Mouse (Mus musculus) cerebellum, adult 9-10 months (tissue): ENCODE measurements around the gene Lats1.
"Not testable (repeated sequence)": the region's sequence is repeated elsewhere in the genome, so short reads cannot be mapped to it uniquely, and the experiment has no call there.

Source experiments
- DNase-seq: peaks from one replicate; pipeline ENCODE4 v3.0.0; 2022

Lats1 gene

DNA sequence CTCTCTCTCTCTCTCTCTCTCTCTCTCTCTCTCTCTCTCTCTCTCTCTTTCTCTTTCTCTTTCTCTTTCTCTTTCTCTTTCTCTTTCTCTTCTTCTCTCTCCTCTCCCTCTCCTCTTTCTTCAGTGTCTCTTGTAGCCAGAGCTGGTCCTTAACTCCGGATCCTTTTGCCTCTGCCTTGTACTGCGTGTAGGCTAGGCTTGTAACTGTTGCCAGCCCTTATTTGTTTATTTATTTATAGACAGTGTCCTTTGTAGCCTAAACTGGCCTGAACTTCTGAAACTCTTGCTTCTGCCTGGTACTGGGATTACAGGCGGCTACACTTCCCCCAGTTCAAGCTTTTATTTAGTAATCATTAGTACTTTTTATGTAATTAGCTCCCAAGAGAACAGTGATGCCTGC, 46.0 kb downstream of the Lats1 start:
- no peak for DNase-seq

DNA sequence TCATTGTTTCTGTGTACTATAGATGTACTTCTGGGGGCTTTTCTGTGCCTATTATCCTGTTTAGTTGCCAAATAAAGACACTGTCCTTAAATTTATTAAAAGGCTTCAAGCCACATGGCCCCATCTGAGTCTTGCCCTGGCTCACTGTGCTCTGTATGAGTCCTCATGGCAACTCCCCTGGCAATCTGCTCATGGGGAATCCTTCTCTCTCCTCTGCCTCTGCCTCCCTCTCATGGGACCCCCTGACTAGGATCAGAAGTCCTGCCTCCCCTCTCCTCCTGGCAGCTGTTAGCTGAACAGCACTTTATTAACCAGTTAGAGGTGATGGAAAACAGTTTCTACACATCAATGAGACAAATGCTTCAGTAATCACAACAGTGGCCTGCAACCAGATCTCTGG, 50.6 kb downstream of the Lats1 start:
- no peak for DNase-seq

DNA sequence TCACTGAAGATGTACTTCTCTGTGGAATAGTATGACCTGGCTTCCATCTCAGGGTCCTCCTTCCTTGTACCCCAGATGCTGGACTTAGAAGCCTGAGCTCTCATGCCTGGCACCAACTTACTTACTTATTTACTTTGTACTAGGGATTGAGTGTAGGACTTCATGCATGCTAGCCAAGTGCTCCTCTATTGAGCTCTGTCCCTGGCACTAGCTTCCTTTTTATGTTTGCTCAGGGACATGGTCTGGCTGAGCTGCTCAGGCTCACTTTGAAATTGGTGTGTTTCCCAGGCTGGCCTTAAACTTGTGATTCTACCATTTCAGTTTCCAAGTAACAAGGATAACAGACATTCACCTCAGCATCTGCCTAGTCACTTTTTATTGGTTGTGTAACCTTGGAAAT, 56.1 kb downstream of the Lats1 start:
- no peak for DNase-seq

DNA sequence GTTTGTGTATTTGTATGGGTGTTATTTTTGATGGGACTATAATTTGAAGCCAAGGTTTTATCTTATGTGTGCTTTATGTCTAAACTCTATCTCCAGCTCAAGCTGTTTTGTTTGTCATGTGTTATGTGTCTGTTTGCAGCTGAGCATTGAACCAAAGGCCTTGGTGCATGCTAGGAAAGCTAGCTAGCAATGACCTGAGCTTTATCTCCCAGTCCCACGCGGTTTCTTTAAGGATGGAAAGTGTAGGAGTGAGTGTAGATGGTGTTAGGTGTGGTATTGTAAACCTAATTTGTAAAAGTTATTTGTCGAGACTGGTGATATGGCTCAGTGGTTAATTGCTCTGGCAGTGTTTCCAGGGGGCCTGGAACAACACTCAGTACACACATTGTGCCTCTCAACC, 56.9 kb downstream of the Lats1 start:
- DNase-seq = no peak

DNA sequence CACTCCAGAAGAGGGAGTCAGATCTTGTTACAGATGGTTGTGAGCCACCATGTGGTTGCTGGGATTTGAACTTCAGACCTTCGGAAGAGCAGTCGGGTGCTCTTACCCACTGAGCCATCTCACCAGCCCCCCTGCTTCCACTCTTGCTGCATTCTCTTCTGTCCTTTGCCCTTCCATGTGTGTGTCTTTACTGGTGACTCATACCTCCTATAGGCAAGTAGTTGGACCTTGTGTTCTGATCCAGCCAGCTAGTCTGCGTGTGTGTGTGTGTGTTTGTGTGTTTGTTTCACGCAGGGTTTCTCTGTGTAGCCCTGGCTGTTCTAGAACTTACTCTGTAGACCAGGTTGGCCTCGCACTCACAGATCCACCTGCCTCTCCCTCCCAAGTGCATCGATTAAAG, 64.5 kb downstream of the Lats1 start:
- DNase-seq = not testable (repeated sequence)

DNA sequence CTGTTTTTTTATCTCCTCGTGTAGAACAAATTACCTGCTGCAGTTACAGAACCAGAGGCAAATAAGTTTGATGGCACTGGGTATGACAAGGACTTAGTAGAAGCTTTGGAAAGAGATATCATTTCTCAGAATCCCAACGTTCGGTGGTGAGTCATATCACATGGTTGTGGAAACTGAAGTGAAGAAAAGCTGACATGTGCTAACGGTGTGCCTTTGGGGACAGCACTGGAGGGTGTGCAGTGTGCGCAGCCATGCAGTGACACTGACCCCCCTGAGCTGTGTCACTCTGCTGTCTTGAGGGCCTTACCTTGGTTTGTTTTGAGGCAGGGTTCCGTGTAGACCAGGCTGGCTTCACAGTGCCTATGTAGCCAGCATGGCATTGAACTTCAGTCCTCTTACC, 67.7 kb downstream of the Lats1 start:
- no peak for DNase-seq

- no peak for DNase-seq
Measured at GRCm38 (mm10) chr10:7757544-7757943, 76.5 kb downstream of the Lats1 start.
